Mouse (Mus musculus) retina, embryonic 14.5 days (tissue): ENCODE results near the gene Klc4.
A peak's percentile ranks its signal among the peaks of the same experiment; 100 is the strongest.

ENCODE experiments used
- DNase-seq: peaks from one replicate; pipeline ENCODE4 v3.0.0-alpha.2; 2015; ENCODE audit warnings: low spot score

The Klc4 gene

GRCm38 (mm10) chr17:46651755-46652547, 6.1 kb upstream of the Klc4 start:
- DNase-seq, result no peak

GRCm38 (mm10) chr17:46651292-46651691, 5.5 kb upstream of the Klc4 start:
- DNase-seq, result no peak

GRCm38 (mm10) chr17:46650232-46651031, 4.6 kb upstream of the Klc4 start, which contains the start of gene Cul7:
Gene Cul7 (plus strand): TSS chr17:46650337.
- peak; percentile 94 for DNase-seq

GRCm38 (mm10) chr17:46649811-46650210, 4.0 kb upstream of the Klc4 start:
- no peak for DNase-seq

GRCm38 (mm10) chr17:46648436-46648835, 2.6 kb upstream of the Klc4 start:
- no peak for DNase-seq

GRCm38 (mm10) chr17:46647279-46647678, 1.5 kb upstream of the Klc4 start:
- no peak for DNase-seq

- no peak for DNase-seq
Measured at GRCm38 (mm10) chr17:46646322-46646662, 470 bp upstream of the Klc4 start.

- no peak for DNase-seq
Measured at GRCm38 (mm10) chr17:46644916-46645475, 826 bp downstream of the Klc4 start.

GRCm38 (mm10) chr17:46644152-46644805, 1.5 kb downstream of the Klc4 start:
- no peak for DNase-seq

GRCm38 (mm10) chr17:46642060-46642459, 3.8 kb downstream of the Klc4 start:
- no peak for DNase-seq

- DNase-seq, result no peak
Measured at GRCm38 (mm10) chr17:46639929-46640328, 5.9 kb downstream of the Klc4 start.

GRCm38 (mm10) chr17:46636831-46637523, 8.8 kb downstream of the Klc4 start:
- peak; percentile 88 for DNase-seq

- peak; percentile 72 for DNase-seq
Measured at GRCm38 (mm10) chr17:46629685-46630441, 16.0 kb downstream of the Klc4 start.

GRCm38 (mm10) chr17:46628791-46629684, 16.8 kb downstream of the Klc4 start, which contains the start of gene Ptk7:
Gene Ptk7 (minus strand): TSS chr17:46629504.
- peak; percentile 89 for DNase-seq

GRCm38 (mm10) chr17:46628471-46628790, 17.4 kb downstream of the Klc4 start:
- no peak for DNase-seq

GRCm38 (mm10) chr17:46627409-46627808, 18.4 kb downstream of the Klc4 start:
- no peak for DNase-seq

GRCm38 (mm10) chr17:46624598-46624997, 21.2 kb downstream of the Klc4 start:
- DNase-seq, result no peak

- DNase-seq, result no peak
Measured at GRCm38 (mm10) chr17:46623819-46624557, 21.8 kb downstream of the Klc4 start.

- DNase-seq, result no peak
Measured at GRCm38 (mm10) chr17:46622269-46622668, 23.6 kb downstream of the Klc4 start.
